Mouse (Mus musculus) C2C12 (cell line): ENCODE measurements around the gene Sigmar1.

Source experiments
- CTCF ChIP-seq: IDR thresholded peaks from one replicate; pipeline ENCODE4 v1.5.1; 2011; ENCODE audit not compliant: control insufficient read depth, insufficient read depth, insufficient read length
- MYOD1 ChIP-seq: IDR thresholded peaks from one replicate; pipeline ENCODE4 v1.6.1; 2011; ENCODE audit warnings: low read depth; ENCODE audit not compliant: control insufficient read depth, insufficient read length
- USF1 ChIP-seq: IDR thresholded peaks from one replicate; pipeline ENCODE4 v1.6.1; 2011; ENCODE audit warnings: low read depth, mild to moderate bottlenecking, control low read depth, moderate library complexity

GRCm38 (mm10) chr4:41759206-41759605 is 3.2 kb upstream of the Sigmar1 start:
- no peak for TF ChIP-seq CTCF
- TF ChIP-seq MYOD1 = no peak
- no peak for TF ChIP-seq USF1
